In the genomic region with DNA sequence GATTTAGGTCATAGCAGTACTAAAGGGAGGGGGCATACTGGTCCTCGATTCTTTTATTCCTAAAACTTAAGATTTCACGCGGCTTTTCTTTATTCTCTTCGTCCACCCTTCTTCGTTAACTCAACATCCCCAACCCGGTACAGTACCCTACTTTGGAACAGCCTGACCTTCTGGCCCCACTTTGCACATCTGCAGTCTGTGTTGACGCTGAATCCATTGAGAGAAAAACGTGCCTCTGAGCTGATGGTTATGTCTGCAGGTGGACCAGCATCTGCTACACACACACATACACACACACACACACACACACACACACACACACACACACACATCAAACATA, we compare ENCODE assay signal across 8 mouse cellular contexts. TPM values are rescaled to one million over a fixed set of nuclear protein-coding genes. Genes with fewer than 3 reads are reported as not detected.
DNase-seq lines count a peak whose midpoint lies in the region; ATAC-seq and TF ChIP-seq lines count a peak whose summit lies in the region.

No protein-coding gene starts in this region.

- no peak for TF ChIP-seq CTCF in ES-Bruce4 (IDR thresholded peaks at IDR 0.05; ENCODE audit: low read depth, low read length)

- H3K9ac ChIP-seq in heart, embryonic 13.5 days = peak overlapping the region; percentile 92
- no peak overlapping the region; the same call in 1 of the 2 replicates for H3K9ac ChIP-seq in ES-Bruce4 (ENCODE audit: low read depth, poor library complexity, severe bottlenecking)
- peak overlapping the region; percentile 92 for H3K9ac ChIP-seq in forebrain, embryonic 16.5 days (replicated peaks; ENCODE audit: low read depth, low read length)
- no peak overlapping the region for H3K9ac ChIP-seq in liver, embryonic 15.5 days

- H3K9me3 ChIP-seq in heart, embryonic 13.5 days = no peaks in the 10 kb centered on the region
- H3K9me3 ChIP-seq in ES-Bruce4 (replicated peaks; ENCODE audit: control insufficient read depth, insufficient read depth, low read length, poor library complexity, severe bottlenecking) = no peaks in the 10 kb centered on the region
- no peaks in the 10 kb centered on the region for H3K9me3 ChIP-seq in forebrain, embryonic 16.5 days (ENCODE audit: control insufficient read depth, low read length)
- H3K9me3 ChIP-seq in liver, embryonic 15.5 days (replicated peaks) = no peaks in the 10 kb centered on the region

- WGBS in heart, embryonic 13.5 days = under 1% methylated on average over 8 of the region's 8 CpGs
- under 1% methylated on average over 8 of the region's 8 CpGs for WGBS in forebrain, embryonic 16.5 days
- WGBS in liver, embryonic 15.5 days (ENCODE audit: insufficient replicate concordance) = 2% methylated on average over 8 of the region's 8 CpGs

- TF ChIP-seq EP300 in ES-Bruce4 (IDR thresholded peaks at IDR 0.05; ENCODE audit: insufficient read depth, low read depth, low read length) = no peak

- peak overlapping the region; percentile 76 for H3K4me3 ChIP-seq in heart, embryonic 13.5 days
- H3K4me3 ChIP-seq in ES-Bruce4 (ENCODE audit: low read depth, low read length) = peak overlapping the region; percentile 70
- peak overlapping the region; percentile 91 for H3K4me3 ChIP-seq in forebrain, embryonic 16.5 days (replicated peaks; ENCODE audit: low read length)
- H3K4me3 ChIP-seq in liver, embryonic 15.5 days (replicated peaks) = peak overlapping the region; percentile 58

- peaks cover 8% of the 10 kb centered on the region; the same call in 1 of the 2 replicates for H3K4me1 ChIP-seq in heart, embryonic 13.5 days
- H3K4me1 ChIP-seq in ES-Bruce4 (ENCODE audit: control insufficient read depth, insufficient read depth, low read length) = no peaks in the 10 kb centered on the region
- H3K4me1 ChIP-seq in forebrain, embryonic 16.5 days (replicated peaks; ENCODE audit: control insufficient read depth, insufficient read depth, low read length) = peaks cover 3% of the 10 kb centered on the region; the same call in 1 of the 2 replicates
- peaks cover 30% of the 10 kb centered on the region for H3K4me1 ChIP-seq in liver, embryonic 15.5 days (replicated peaks)

- ATAC-seq in heart, embryonic 13.5 days (ENCODE audit: extremely low read depth, insufficient number of reproducible peaks, low FRiP score, low TSS enrichment) = no peak
- ATAC-seq in forebrain, embryonic 16.5 days = no peak
- no peak for ATAC-seq in liver, embryonic 15.5 days (ENCODE audit: insufficient read depth)

- H3K27me3 ChIP-seq in heart, embryonic 13.5 days (replicated peaks) = no peaks in the 10 kb centered on the region
- peaks cover 2% of the 10 kb centered on the region; the same call in 1 of the 2 replicates for H3K27me3 ChIP-seq in ES-Bruce4 (ENCODE audit: control insufficient read depth, insufficient read depth, low read length, poor library complexity, severe bottlenecking)
- H3K27me3 ChIP-seq in forebrain, embryonic 16.5 days (replicated peaks; ENCODE audit: control insufficient read depth, insufficient read depth, low read length) = no peaks in the 10 kb centered on the region
- H3K27me3 ChIP-seq in liver, embryonic 15.5 days = peaks cover 53% of the 10 kb centered on the region

- H3K4me2 ChIP-seq in heart, embryonic 13.5 days = peak overlapping the region; percentile 82
- H3K4me2 ChIP-seq in forebrain, embryonic 16.5 days (ENCODE audit: low read length) = peak overlapping the region; percentile 59
- H3K4me2 ChIP-seq in liver, embryonic 15.5 days = peak overlapping the region; percentile 84

- DNase-seq in heart, postnatal 36 days = no peak
- no peak for DNase-seq in thymus, postnatal 10 days (ENCODE audit: low spot score in 2 of 2)
- DNase-seq in right cerebral cortex, postnatal 14 days = no peak
- no peak for DNase-seq in layer of hippocampus, postnatal 14 days (ENCODE audit: low spot score in 2 of 2)

- intact Hi-C loops in heart, postnatal 36 days (cut with DNase I) = loop anchor here (10.0 kb wide), 1 partner anchor 300 kb away; no protein-coding TSS in a partner anchor

- peak overlapping the region; percentile 97 for H3K27ac ChIP-seq in heart, embryonic 13.5 days (replicated peaks)
- no peak overlapping the region for H3K27ac ChIP-seq in ES-Bruce4 (ENCODE audit: insufficient read depth, low read length)
- H3K27ac ChIP-seq in forebrain, embryonic 16.5 days (ENCODE audit: low read length) = peak overlapping the region; percentile 91
- no peak overlapping the region for H3K27ac ChIP-seq in liver, embryonic 15.5 days (replicated peaks)

- no peaks in the 10 kb centered on the region for H3K36me3 ChIP-seq in heart, embryonic 13.5 days
- H3K36me3 ChIP-seq in ES-Bruce4 (ENCODE audit: control insufficient read depth, insufficient read depth, low read length, poor library complexity, severe bottlenecking) = no peaks in the 10 kb centered on the region
- H3K36me3 ChIP-seq in forebrain, embryonic 16.5 days (ENCODE audit: control insufficient read depth, insufficient read depth) = no peaks in the 10 kb centered on the region
- H3K36me3 ChIP-seq in liver, embryonic 15.5 days (replicated peaks) = no peaks in the 10 kb centered on the region

- TF ChIP-seq POLR2A in ES-Bruce4 (IDR thresholded peaks at IDR 0.05; ENCODE audit: insufficient read depth, low read length) = no peak

RNA-seq across cellular contexts. Expression of a gene that starts 1.5 kb away (rescaled TPM):
- 33.9 and 37.4 TPM in 2 replicates for polyA plus RNA-seq in heart, embryonic 13.5 days (2015; fragmentation: Nextera tagmentation; extraction: Ambion mirVana)
- 1 to 10 TPM; 5.3 to 9.7 TPM for total RNA-seq in heart, postnatal 36 days (2021)
- polyA plus RNA-seq in ES-Bruce4 (2011; ENCODE audit: insufficient read depth, insufficient read length, low read depth, missing spikeins) = 3.3 and 4.2 TPM in 2 replicates
- 58.4 and 69.8 TPM in 2 replicates for polyA plus RNA-seq in forebrain, embryonic 16.5 days (2015; fragmentation: Nextera tagmentation; extraction: Ambion mirVana)
- polyA plus RNA-seq in liver, embryonic 15.5 days (2015; fragmentation: Nextera tagmentation; extraction: Ambion mirVana) = 1.4 and 1.6 TPM in 2 replicates
- 100 to 1,000 TPM; 149 to 163 TPM for total RNA-seq in layer of hippocampus, postnatal 14 days (2021)

Comparison
In these comparisons a context has a peak if more than half of its experiments do, and no peak if none do; other contexts are left out.
1. H3K27ac ChIP-seq: peak in heart, embryonic 13.5 days (single experiment) and forebrain, embryonic 16.5 days (single experiment); none in ES-Bruce4 (single experiment) and liver, embryonic 15.5 days (single experiment).
2. H3K9ac ChIP-seq: peak in heart, embryonic 13.5 days (single experiment) and forebrain, embryonic 16.5 days (single experiment); none in ES-Bruce4 (single experiment) and liver, embryonic 15.5 days (single experiment).
3. Peak in every context shown above with its lines, with median percentiles within 50 percentile points of each other: H3K4me2 ChIP-seq and H3K4me3 ChIP-seq.